Mouse (Mus musculus) kidney, postnatal 10 days (tissue): ENCODE results near the gene 4930516K23Rik.

Experiments used
- DNase-seq: peaks from one replicate; pipeline ENCODE4 v3.0.0; 2021; ENCODE audit warnings: mixed read lengths

4930516K23Rik gene

DNA sequence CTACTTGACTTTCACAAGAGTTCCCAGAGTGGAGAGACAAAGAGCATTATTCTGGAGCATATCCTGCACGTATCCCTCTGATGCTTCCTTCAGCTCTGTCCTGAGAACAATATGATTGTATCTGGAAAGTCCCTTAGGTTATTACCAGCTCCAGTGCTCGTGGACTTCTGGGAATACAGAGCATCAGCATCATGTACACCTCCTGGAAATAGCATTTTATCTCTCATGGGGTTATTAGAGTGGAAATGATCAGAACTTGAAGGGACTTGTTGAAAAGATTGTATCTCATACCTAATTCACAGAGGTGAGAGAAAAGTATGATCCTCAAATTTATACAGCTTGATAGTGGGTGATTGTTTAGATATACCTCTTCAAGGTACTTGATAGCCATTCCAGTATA, at the start of gene 4930516K23Rik:
Gene 4930516K23Rik, minus strand, starts transcription at position 101 of the 400 bp plus-strand sequence.
- DNase-seq, result no peak

DNA sequence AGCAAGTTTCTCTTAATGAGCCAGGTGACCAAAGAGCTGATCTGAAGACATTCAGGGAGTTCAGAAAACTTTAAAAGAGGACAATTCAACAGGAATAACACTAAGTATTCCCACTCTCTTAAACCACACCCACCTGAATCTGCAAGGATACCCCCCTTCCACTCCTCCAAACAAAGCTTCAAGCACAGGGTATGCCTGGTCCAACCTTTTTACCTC, 43.4 kb upstream of the 4930516K23Rik start, which contains the start of gene Olfr646:
Gene Olfr646, plus strand, starts transcription at position 117 of the 216 bp plus-strand sequence.
- DNase-seq, result no peak

DNA sequence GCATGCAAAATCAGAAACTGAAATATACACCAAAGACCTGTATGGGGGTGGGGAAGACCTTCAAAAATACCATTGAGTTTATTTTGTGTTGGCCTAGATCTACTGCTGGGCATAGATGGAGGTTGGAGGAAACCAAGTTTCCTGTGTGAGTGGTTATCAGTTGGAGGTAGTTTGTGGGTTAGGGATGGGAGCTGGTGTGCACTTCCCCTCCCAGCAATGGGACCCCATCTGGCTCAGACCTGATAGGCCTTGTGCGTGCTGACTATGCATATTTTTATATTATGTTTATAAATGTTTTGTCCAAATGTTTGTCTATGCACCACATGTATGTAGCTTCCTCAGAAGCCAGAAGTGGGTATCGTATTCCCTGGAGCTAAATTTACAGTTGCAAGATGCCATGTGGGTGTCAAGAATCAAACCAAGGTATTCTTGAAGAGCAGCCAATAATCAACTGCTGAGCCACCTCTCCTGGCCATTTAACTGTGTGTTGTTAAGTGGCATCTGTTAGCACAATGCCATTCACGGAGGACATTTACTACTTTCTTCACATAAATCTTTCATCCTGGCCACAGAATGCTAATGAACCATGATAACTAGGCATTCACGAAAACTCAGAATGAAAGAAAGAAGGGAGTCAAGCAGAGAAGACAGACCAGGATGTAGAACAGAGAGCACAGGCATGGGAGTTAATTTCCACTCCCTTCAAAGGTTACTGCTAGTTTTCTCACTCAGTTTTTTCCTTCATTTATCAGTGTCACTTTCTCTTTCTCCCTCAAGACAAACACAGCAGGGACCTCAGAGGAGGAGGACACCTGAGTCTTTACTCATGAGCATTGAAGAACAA, 42.9 kb upstream of the 4930516K23Rik start:
- no peak for DNase-seq

DNA sequence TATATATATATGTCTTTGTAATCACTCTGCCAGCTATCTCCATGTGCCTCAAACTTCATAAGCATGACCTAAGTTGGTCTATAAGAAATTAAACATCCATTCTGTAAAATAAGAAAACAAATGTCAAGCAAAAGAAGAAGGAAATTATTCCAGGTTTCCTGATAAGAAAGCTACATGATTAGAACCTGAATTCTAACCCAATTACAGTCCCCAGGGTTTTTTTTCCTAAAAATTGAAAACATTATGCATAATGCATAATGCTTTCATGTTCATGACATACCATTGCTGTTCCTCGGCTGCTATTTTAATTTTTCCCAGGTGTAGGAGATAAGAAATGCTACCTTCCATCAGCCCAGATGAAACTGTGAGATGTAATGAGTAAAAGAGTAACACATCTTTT, 24.1 kb upstream of the 4930516K23Rik start, which contains the start of gene Olfr645:
Gene Olfr645, minus strand, starts transcription at position 101 of the 400 bp plus-strand sequence.
- no peak for DNase-seq

DNA sequence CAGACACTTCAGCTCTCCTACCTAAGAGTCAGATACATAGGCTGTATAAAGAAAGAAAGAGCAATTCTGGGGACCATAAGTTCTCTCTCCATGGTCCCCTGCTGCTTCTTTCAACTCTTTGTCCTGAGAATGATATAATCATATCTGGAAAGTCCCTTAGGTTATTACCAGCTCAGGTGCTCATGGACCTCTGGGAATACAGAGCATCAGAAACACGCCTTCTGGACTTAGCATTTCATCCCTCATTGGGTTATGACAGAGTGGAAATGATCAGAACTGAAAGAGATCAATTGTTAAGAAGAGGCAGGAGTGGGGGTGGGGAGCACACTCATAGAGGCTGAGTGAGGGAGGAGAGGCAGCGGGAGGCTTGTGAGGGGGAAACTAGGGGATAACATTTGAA, 10.5 kb upstream of the 4930516K23Rik start, which contains the start of gene Olfr644:
Gene Olfr644, minus strand, starts transcription at position 101 of the 400 bp plus-strand sequence.
- no peak for DNase-seq

DNA sequence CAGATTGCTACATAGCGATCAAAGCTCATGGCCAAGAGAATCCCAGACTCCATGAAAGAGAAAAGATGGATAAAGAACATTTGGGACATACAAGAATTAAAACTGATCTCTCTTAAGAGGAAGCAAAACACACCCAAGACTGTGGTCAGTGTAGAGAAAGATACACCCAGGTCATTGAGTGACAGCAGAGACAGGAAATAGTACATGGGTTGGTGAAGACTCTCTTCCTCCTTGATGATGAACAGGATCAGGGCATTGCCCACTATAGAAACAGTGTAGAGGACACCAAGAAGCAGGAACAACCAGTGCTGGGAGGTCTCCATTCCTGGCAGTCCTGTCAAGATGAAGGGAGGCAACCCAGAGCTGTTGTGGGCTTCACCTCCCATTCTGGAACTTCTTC, 2.0 kb downstream of the 4930516K23Rik start:
- DNase-seq, result no peak

DNA sequence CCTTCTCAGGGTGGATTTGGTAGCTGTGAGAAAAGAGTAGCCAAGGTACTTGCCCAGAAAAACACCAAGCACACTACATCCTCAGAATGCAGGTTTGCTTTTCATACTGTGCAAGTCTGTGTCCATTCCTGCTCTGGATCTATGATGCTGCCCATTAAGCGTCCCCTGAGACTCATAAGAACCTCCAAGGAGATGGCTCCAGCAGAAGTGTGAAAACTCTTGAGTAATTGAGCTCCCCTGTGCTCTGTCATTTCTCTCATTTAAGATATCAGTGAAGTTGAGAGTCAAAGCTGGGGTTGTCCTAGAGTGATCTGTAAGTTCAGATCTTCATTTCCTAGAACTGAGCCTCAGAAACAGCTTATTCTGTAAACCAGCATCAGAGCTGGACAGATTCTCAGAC, 8.7 kb downstream of the 4930516K23Rik start, which contains the start of gene Olfr642:
Gene Olfr642, minus strand, starts transcription at position 101 of the 400 bp plus-strand sequence.
- DNase-seq, result no peak

DNA sequence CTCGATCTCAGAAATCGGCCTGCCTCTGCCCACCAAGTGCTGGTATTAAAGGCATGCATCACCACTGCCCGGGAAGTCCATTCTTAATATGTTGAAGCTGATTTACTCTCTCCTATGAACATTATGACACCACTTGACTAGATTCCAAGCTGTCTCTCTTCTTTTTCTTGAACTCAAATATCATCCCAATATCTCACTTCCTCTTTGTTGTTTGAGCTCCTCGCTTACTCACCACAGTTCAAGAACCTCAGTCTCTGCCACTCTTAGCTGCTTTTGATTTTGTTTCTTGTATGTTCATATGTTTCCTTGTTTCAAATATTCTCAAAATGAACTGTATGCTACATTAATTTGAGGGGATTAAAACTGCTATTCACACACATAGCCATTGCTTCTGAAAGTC, 10.5 kb downstream of the 4930516K23Rik start:
- DNase-seq, result no peak

DNA sequence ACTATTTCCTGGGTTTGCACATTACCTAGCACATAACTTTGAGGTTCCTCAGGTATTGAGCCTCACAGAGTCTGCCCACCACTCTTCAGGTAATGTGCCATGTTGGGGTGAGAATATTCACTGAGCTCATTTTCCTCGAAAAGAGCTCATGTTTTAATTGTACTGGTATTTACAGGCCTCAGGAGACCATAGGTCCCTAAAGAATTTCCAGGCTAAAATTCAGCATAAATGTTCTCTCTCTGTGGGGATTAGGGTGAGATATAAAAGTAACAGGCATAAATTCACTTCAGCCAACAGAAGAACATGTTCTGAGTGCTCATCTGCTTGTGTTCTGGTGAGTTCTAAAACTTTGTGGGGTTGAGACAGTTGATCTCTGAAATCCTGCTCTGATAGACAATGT, 26.1 kb downstream of the 4930516K23Rik start, which contains the start of gene Olfr641:
Gene Olfr641, plus strand, starts transcription at position 301 of the 400 bp plus-strand sequence.
- DNase-seq, result no peak

DNA sequence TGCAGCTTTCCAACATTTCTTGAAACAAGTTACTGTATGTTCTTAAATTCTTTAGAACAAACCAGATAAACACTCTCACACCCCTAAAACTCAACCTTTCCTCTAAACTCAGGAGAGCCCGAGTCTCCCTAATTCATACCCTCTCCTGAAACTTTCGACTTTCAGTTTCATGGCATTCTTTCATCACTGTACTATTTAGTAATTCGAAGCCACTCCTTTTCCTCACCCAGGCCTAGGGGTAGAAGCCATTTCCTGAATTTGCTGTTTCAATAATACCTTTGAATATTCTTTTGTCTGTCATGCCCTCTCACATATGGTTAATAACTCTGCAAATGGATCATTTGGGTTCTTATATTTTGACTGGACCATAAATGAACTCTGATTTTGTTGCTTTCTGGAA, 34.3 kb downstream of the 4930516K23Rik start:
- DNase-seq, result no peak

DNA sequence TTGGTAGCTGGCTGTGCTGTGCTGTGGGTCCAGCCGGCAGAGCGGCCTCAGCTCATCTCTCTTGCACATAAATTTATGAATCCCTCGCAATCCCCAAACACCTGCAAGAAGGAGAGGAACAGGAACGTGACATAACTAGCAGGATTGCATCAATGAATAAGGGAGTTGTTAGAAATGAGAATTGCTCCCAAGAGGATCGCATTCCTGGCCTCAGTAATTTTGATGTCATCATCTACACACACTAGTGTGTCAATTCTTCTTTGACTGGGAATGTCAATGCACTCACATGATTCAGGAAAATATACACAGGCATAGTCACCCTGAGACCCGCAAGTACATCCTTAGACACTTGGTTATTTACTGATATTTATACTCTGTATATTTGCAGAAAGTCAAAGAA, 35.8 kb downstream of the 4930516K23Rik start, which contains the start of gene Olfr640:
Gene Olfr640, minus strand, starts transcription at position 101 of the 400 bp plus-strand sequence.
- no peak for DNase-seq

DNA sequence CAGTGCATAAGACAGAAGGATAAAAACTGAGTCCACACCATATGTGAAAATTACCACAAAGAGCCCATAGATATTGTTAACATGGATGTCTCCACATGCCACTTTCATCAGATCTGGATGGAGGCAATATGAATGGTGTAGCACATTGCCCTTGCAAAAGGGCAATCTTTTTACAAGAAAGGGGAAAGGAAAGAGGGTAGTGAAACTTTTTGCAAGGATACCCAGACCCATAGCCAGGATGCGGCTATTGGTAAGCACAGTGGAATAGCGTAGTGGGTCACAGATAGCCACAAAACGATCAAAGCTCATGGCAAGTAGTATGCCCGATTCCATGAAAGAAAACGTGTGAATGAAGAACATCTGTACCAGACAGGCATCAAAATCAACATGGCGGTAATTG, 39.6 kb downstream of the 4930516K23Rik start:
- DNase-seq, result no peak

DNA sequence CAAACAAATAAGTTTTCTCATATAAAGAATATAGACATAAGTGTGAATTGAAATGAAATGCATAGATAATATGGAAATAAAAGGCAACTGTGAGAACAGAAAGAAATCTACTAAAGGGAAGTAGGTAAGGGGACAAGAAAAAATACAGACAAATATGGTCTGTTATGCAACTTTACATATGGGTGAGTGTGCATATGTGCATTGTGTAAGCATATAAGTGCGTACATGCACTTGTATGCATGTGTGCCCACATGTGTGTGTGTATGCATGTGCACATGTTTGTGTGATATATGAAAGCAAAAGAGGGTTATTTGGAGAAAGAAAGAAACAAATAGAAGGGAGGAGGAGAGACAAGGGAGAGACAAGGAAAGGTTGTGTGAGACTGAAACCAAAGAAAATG, 42.3 kb downstream of the 4930516K23Rik start:
- DNase-seq, result no peak

DNA sequence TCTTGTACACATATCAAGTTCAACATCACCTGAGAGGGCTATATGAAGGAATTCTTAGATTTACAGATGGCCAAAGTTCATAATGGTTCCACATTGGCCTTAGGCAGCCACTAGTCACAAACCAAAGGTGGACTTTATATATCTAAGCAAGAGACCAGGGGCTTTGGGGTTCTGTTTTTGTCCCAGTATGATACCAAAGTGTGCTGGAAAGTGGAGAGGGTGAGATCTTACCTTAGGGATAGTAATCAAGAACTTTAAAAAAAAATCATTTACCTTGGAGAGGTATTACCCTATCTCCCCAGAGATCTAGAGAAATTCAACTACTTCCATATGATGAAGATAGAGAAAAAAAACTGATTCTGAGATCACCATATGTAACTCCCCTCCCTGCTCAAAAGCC, 44.0 kb downstream of the 4930516K23Rik start, which contains the start of gene Olfr639:
Gene Olfr639, minus strand, starts transcription at position 101 of the 400 bp plus-strand sequence.
- DNase-seq, result no peak
